Mouse (Mus musculus): ENCODE data around the gene Hsf4. TPM values are rescaled to one million over a fixed set of nuclear protein-coding genes. Genes with fewer than 3 reads are reported as not detected.
A peak's percentile ranks its signal among the peaks of the same experiment; 100 is the strongest.

Hsf4 gene
- total RNA-seq, 4 experiments from 2014 or later = 8.8 to 12.6 (median 10.9) TPM

DNA sequence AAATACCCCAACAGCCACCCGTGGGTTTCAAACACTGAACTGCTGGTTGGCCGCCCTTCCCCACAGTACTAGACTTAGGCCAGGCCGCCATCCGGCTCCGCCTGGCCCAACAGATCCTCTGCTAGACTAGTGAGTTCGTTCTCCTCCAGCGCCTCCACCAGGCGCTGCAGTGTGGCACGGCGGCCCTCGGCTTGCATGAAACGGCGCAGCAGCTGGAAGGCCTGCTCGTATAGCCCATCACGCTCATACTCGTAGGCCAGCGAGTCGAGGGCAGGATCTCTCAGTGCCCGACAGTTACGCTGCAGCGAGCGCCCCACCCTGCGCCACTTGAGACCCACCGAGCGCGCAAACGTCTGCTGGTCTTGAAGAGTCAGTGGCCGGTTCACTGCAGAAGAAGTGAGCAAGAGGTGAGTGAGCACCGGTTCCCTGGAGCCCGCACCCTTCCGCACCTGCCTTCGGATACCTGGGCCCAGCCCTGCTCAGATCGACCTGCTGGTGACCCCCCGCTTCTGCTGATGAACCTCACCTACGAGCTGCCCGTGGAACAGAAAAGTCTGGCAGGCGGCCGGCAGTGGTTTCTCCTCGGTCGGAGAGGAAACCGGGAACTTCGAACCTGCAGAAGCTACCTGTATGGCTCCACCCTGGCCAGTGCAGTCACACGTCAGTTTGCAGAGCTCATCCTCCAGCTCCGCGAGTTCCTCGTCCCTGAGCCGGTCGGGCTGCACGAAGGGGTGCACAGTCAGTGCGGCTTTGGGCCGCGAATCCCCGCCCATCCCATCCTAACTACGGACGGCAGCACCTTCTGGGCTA, 10.5 kb upstream of the Hsf4 start:
- no peak for DNase-seq (ENCODE audit: low spot score in 2 of 2)

DNA sequence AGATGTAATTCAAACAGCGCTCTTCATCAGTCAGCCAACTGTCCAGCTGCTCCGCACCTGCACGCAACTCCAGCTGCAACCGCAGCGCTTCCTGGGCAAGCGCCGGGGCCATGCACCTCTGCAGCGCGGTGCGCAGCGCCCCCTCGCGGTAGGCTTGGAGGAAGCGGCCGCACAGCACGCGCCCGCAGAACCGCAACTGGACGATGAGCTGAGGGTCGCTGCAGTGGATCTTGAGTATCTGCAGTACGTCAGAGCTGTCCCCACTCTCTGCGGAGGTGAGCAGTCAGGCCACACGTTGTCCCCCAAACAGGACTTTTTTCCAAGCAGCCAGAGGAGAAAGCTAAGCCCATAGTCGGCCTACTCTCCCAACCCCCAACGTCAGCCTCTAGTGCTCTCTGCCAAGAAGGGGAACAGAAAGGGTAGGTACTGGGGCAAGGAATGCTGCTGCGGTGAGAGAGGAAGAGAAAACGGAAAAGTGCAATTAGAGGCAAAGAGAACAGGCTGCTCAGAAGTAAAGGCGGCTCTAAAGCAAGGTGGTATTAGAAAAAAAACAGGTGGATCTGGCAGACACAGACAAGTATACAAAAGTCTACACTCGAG, 9.8 kb upstream of the Hsf4 start:
- DNase-seq (ENCODE audit: low spot score in 2 of 2) = peak in 1 of 2 experiments; percentile 46

DNA sequence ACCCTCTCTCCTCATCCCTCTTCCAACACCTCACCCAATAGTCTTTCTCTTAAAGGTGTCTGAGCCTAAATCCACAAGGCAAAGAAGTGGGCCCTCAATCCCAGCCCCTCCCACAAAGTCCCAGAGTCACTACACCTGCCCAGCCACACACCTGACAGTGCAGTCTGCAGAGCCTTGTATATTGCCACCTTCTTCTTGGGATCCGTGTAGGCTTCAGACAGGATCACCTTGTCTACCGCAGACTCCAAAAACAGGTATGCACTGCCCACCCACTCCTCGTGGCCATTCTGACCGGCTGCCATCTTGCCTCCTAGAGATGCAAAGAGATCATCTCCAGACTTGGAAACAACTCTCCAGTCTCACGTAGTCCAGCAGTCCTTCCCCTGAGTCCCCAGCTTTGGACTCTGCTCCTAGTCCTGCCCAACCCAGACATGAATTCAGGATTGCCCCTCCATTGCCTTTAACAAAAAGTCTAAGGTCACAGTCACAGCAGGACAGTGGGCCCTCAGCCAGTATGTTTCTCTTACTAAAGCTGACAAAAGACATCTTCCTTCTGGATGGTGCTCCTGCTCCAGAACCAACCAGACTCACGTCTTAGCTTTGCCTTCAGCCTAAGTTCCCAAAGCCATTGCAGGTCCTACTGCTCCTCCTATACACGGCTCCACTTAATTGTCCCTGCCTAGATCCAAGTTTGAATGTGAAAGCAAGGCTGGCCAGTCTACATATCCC, 9.1 kb upstream of the Hsf4 start:
- DNase-seq (ENCODE audit: low spot score in 2 of 2) = no peak

DNA sequence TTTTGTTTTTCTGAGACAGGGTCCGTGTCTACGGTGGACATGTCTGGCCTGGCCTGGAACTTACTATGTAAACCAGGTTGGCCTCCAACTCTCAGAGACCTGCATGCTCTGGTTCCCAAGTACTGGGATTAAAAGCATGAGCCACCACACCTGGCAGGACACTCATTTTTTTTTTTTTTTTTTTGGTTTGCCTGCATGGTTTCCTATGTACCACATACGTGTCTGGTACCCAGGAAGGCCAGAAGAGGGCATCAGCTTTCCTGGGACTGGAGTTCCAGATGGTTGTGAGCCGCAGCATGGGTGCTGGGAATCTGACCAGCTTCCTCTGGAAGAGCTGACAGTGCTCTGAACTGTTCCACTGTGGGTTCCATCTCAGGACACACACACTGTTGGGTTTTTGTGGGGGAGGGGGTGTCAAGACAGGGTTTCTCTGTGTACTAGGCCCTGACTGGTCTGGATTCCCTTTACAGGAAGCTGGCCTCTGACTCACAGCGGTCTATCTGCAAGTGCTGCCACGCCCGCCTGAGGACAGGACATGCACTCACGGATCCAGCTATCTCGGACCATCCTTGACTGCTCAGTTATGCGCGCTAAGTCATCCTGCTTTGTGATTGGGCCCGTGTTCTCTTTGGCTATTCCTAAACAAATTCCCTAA, 8.1 kb upstream of the Hsf4 start:
- no peak for DNase-seq (ENCODE audit: low spot score in 2 of 2)

DNA sequence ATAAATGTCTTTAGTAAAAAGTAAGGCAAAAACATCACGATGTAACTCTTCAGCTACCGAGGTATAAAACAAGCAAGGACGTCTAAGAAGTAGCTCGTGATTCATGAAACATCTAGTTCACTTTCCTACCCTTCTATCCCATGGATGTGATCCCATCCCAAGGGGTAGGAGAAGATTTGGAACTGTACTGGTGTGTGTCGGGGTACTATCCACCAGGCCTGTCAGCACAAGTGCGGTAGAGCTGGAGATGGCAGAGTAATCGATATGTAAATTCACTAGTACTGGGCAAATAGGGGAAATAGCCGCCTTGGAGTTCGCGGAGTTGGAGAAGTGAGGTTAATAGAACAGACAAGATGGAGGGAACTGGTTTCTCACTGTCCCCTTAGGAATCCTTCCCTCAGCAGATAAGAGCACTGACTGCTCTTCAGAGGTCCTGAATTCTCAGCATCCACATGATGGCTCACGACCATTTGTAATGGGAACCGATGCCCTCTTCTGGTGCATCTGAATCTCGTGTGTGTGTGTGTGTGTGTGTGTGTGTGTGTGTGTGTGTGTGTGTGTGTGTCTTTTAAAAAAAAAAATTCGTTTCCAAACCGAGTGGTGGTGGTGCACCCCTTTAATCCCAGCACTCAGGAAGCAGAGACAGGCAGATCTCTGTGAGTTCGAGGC, 6.2 kb upstream of the Hsf4 start:
- no peak for DNase-seq (ENCODE audit: low spot score in 2 of 2)

DNA sequence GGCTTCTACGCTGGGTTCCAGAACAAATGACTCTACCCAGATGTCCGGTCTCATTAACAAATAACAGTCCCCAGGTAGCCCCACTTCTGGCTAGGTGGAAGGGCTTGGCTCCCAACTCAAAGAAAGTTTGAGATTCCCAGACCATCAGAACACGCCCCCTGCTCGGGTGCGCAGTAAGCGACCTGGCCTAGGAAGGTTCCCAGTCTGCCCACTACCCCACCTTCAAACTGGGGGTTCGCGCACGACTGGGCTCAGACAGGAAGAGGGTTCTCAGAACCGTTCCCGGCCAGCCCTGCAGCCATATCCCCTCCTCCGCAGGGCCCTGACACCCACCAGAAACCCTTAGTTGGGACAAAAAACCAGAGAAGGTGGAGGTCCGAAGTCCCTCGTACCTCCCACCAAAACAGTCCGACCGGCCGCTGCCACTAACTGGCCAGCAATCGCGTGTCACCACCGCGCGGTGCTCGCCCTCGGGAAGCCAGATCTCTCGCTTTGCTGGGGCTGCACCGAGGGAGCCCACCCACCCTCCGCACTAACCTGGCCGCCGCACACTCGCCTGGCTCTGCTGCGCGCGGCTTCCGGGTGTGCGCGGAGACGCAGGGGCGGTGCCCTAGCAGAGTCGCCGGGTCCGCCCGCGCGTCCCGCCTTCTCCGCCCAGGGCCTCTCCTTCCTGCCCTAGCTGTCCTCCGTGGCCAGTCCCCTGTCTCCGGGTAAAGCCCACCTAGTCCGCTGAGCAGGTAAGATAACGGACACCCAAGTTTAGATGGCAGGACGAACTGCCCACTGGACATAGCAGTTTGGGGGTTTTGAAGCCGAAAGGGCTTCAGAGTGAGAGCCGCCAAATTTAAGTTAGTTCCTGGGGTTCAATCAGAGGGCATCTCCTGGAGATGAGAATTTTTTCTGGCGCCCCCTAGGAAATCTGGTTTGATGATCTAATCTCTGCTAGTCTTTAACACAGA, 5.3 kb upstream of the Hsf4 start, which contains the start of the genes Tradd and Fbxl8:
Tradd (minus strand) TSS at position 586 of the 959 bp plus-strand sequence.
Fbxl8 (plus strand) TSS at position 625 of the 959 bp plus-strand sequence.
- peak; percentile 52 to 57 for DNase-seq (ENCODE audit: low spot score in 2 of 2)

DNA sequence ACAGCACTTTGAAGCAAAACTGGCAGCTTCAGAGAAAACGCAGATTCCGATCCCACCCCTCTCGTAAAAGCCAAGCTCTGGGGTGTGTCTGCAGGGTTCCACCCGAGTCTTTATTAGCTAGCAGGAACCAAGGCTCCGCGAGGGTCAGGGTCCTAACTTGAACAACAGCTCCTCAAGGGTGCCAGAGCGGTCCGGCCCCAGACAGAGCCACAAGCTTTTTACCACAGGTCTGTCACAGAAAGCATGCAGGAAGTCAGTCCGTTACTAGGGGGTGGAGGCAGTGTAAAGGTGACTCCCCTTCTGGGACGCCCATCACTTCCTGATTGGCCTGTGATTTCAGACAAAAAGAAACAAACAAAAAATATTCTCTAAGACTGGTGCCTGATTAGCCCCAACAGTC, 4.5 kb upstream of the Hsf4 start:
- no peak for DNase-seq (ENCODE audit: low spot score in 2 of 2)

DNA sequence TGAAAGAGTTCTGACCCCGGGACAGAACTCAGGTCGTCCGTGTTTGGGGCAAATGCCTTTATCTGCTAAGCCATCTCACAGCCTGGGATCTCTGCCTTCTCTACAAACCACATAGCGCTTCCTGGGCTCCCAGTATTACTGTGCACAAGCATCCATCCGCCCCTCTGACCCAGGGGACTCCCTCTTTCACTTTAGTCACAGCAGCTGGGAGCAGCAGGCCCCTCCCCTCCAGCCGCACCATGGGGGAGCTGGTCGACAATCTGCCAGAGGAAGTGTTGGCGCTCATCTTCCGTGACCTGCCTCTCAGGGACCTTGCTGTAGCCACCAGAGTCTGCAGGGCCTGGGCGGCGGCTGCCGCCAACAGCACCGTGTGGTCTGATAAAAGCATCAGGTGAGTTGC, 2.8 kb upstream of the Hsf4 start:
- no peak for DNase-seq (ENCODE audit: low spot score in 2 of 2)

DNA sequence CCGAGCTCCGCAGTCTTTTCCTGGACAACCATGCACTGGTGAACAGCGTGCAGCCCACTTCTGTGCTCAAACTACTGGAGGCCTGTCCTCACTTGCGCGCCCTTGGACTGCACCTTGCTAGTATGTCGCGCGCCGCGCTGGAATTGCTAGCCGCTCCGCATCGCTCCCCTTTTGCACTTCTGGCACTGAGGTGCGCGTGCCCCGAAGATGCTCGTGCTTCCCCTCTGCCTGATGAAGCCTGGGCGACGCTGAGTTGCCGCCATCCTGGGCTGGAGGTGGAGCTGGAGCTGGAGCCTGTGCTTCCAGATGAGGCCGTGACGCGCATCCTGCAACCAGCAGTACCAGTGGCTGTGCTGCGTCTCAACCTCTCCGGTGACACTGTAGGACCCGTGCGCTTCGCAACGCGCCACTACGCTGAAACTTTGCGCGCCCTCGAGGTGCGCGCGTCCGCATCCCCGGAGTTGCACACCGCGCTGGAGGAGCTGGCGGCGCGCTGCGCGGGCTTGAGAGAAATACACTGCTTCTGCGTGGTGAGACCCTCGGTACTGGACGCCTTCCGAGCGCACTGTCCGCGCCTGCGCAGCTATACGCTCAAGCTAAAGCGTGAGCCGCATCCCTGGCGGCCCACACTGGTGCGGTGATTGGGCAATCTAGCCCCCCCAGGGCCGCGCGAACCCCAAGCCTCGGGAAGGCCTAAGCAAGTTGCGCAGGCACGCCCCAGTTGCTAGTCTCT, 1.1 kb upstream of the Hsf4 start:
- no peak for DNase-seq (ENCODE audit: low spot score in 2 of 2)

DNA sequence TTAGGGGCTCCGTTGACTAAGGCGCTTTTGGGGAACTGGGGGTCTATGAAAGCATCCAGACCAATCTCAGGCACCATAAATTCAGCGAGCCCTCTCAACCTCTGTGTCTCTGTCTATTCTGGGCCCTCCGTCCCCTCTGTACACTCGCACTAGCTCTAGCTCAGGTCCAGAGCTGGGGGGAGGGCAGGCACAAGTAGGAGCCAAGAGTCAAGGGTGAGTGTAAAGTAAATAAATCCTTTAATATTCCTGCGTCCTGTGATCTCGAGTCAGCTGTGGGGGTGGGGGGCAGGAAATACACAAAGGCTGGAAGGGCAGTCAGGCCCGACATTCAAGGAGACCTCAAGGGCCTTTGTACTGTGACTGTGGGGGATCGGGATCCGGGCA, 534 bp upstream of the Hsf4 start:
- DNase-seq (ENCODE audit: low spot score in 2 of 2) = no peak

DNA sequence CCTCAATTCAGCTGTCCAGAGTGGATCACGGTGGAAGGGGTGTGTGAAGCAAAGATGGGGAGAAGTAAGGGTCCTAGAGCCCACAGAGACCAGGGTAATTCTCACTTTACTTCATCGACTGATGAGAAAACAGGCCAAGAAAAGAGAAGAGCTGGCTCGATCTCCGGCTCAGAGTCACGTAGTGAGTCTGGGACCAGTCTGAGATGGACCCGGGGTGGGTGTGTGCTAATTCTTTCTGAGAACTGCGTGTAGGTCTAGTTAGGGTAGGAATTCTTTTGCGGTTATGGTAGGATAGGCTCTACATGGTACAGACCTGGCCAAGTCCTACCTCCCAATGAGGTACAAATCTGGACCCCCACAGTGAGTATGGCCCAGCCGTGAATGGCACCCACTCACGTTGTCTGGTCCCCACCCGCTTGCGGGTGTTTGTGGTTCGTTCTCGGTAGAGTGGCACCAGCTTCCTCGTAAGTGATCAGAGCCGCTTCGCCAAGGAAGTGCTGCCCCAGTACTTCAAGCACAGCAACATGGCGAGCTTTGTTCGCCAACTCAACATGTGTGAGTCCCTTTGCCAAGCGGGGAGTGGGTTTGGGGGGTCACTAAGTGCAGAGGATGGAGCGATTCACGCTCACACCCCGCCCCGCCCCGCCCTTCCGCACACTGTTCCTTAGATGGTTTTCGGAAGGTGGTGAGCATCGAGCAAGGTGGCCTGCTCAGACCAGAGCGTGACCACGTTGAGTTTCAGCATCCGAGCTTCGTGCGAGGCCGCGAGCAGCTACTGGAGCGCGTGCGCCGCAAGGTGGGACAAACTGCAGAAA, 707 bp downstream of the Hsf4 start:
- no peak for DNase-seq (ENCODE audit: low spot score in 2 of 2)

DNA sequence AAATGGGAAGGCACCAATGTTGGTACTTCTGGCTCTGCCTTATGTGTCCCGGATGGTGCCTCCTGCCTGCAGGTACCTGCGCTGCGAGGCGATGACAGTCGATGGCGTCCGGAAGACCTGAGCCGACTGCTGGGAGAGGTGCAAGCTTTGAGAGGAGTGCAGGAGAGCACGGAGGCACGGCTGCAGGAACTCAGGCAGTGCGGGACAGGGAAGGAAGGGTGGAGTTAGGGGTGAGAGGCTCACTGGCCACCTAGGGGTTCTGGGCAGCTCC, 1.2 kb downstream of the Hsf4 start:
- no peak for DNase-seq (ENCODE audit: low spot score in 2 of 2)

DNA sequence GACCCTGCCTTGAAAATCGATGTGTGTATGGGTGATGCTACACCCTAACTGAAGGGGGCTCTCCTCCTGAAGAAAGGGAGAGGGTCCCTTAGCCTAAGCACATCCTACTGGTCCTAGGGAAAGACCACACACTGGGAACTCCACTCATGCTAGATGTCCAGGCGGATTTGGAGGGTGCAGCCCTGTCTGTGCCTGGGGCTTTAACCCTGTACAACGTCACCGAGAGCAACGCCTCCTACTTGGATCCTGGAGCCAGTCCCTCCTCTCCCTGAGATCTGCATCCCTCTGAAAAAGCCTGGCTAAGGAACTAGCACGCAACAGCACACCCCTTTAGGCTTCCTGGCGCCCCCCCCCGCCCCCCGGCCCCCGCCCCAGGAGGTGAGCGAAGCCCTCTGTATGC, 5.8 kb downstream of the Hsf4 start:
- no peak for DNase-seq (ENCODE audit: low spot score in 2 of 2)

DNA sequence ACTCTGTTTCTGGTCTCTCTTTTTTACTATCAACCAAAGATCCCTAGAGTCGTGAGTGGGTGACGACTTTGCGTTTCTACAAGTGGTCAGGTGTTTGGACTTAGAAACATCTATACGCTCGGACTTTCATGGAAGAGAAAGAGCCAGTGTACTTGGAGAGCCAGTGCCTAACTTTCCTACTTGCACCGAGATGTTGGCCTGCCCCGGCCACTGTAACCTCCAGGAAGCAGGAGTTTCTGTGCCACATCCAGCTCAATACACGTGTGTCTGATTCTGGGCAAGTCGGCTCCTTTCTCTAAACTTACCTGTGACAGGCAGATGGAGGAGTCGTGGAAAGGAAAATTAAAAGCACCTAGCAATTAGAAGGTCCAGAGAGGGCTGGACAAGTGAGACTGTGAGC, 6.2 kb downstream of the Hsf4 start, which contains the start of gene Nol3:
Nol3 (plus strand) TSS at position 301 of the 400 bp plus-strand sequence.
- DNase-seq (ENCODE audit: low spot score in 2 of 2) = no peak

DNA sequence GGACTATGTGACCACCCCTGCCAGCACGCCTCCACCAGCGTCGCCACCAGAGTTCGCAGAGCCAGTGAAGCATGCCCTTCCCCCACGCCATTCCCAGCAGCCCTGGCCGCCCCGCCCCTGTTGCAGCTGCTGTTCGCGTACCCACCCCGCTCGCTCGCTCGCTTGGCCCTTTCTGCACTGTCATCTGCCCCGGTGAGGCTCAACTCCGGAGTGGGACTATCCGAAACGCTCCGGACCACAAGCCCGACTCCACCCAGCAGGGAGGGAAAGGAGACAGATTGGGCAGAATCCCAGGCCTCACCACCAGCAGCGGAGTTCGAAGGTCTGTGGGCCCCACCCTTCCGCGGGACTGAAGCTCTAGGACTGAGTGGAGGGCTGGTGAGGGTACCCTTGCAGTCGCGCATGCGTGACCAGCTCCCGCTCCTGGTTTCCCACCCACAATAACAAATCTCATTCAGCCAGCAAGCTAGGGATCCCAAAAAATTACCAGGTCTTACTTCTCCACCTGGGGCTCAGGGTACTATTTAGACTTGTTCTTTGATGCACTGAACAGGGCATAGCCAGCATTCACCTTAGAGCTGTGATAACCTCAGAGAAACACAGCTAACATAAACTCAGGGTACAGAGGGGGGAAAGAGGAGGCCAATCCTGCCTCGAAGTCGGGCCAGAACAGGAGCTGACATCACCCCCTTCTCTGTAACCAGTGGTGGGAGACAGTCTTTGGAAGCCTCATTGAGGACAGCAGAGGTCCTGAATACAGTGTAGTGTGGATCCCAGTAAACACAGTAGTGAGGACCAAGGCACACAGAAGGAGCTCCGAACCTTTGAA, 6.9 kb downstream of the Hsf4 start:
- DNase-seq (ENCODE audit: low spot score in 2 of 2) = peak; percentile 55 to 67

DNA sequence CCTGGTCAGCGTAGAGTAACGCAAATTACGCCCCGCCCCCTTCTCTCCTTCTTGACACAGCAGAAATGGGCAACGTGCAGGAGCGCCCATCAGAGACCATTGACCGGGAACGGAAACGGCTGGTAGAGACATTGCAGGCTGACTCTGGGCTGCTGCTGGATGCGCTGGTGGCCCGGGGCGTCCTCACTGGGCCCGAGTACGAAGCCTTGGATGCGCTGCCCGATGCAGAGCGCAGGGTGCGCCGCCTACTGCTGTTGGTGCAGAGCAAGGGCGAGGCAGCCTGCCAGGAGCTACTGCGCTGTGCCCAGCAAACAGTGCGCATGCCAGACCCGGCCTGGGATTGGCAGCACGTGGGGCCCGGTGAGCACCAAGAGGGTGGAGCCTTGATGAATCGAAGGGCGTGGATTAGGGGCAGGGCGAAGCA, 9.3 kb downstream of the Hsf4 start:
- peak; percentile 79 to 90 for DNase-seq (ENCODE audit: low spot score in 2 of 2)

DNA sequence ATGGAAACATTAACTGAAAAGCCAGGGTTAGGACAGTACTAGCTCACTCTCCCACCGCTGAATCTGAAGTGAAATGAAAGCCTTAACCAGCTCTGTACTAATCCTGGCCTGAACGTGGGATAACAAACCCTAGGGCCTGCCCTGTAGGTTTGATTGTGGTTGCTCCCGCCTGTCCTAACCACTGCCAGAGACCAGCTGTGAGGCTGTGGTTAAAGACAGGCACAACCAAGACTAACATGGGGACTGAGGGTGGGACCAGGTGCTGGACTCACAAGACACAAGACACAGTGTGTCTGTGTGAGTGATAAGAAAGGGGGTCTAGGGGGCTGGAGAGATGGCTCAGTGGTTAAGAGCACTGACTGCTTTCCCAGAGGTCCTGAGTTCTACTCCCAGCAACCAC, 11.0 kb downstream of the Hsf4 start:
- no peak for DNase-seq (ENCODE audit: low spot score in 2 of 2)

DNA sequence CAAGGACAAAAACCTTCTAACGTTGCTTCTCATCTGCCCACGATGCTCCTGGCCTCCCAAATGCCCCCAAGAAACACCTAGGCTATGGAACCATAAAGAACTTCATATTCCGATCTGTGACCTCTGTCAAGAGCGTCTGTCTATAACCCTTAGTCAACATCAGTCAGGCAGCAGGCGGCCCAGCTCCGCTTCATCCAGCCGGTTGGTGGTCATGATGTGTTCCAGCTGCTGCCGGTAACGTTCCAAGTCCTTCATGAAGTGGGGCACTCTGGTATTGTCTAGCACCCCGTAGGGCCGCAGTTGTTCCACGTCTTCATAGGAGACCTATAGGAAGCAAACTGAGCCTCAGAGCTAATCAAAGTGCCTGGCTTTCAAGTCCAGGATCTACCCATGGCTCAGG, 12.2 kb downstream of the Hsf4 start:
- DNase-seq (ENCODE audit: low spot score in 2 of 2) = no peak

Measured in gastrocnemius, adult 8-10 months (tissue).